Mouse (Mus musculus) thymus, adult 2 months (tissue): Measurements from ENCODE around the gene E2f2.

Experiments
- CTCF ChIP-seq: fragments of 200-500 bp; IDR thresholded peaks from 2 replicates; pipeline ENCODE4 v1.5.1; 2012; ENCODE audit warnings: mild to moderate bottlenecking, control low read depth, low read length, moderate library complexity, borderline replicate concordance; ENCODE audit not compliant: control insufficient read depth, poor library complexity, insufficient read depth; ENCODE audit errors: extremely low read depth
- POLR2A ChIP-seq: fragments of 200-500 bp; IDR thresholded peaks from 2 replicates; pipeline ENCODE4 v1.6.1; 2012; ENCODE audit warnings: mild to moderate bottlenecking, low read length, control low read depth, moderate library complexity; ENCODE audit not compliant: control insufficient read depth, poor library complexity, insufficient read depth; ENCODE audit errors: extremely low read depth

GRCm38 (mm10) chr4:136240955-136241354 is 68.8 kb downstream of the E2f2 start:
- TF ChIP-seq POLR2A: no peak
- no peak for TF ChIP-seq CTCF
